Mouse (Mus musculus) left cerebral cortex, adult 2 months (tissue): ENCODE results near the gene Fam209. TPM values are rescaled to one million over a fixed set of nuclear protein-coding genes. Genes with fewer than 3 reads are reported as not detected.

Source experiments
- DNase-seq, 2 experiments: peaks; one replicate each; pipeline ENCODE4 v3.0.0; 2021 to 2022; ENCODE audit warnings: low spot score in 2 of 2, mixed read lengths in 1 of 2; ENCODE audit errors: extremely low spot score in 1 of 2
- H3K27ac ChIP-seq: fragments of 200-600 bp; 2 replicates; pipeline ENCODE4 v1.8.1; 2022
- H3K4me3 ChIP-seq: fragments of 200-600 bp; 2 replicates; pipeline ENCODE4 v1.8.1; 2022
- CTCF ChIP-seq: fragments of 200-600 bp; IDR thresholded peaks from 2 replicates; pipeline ENCODE4 v1.8.1; 2022; ENCODE audit warnings: antibody characterized with exemption, mild to moderate bottlenecking, moderate library complexity
- intact Hi-C: fragments of 180-260 bp; cut with DNase I; formaldehyde crosslinking; loops from one replicate; pipeline ENCODE4 v1.15.1; 2025
- total RNA-seq, 2 experiments: library from RNA; stranded (reverse); gene quantifications; 2 replicates each; pipeline ENCODE4 v1.2.3; 2021

Fam209 gene
- total RNA-seq, 2 experiments from 2014 or later: 0.52 TPM; not detected in 1

DNA sequence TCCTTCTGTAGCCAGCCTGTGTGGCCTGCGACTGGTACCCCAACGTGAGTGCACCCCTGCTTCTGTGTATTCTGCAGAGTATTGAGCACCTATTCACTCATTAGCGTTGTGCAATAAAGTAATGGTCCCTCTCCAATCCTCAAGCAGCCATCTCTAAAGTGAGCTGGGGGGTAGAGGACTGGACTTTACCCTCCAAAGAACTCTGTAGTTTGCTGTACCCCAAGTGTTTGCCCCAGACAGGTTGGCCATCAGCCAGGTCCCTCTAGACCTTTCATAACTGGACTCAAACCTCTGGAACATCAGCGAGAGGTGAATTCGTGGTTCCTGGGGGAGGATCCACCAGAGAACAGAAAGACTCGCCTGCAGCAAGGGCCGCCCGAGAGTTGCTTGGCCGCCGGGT, 19.9 kb upstream of the Fam209 start:
- intact Hi-C loops: no loop called here

DNA sequence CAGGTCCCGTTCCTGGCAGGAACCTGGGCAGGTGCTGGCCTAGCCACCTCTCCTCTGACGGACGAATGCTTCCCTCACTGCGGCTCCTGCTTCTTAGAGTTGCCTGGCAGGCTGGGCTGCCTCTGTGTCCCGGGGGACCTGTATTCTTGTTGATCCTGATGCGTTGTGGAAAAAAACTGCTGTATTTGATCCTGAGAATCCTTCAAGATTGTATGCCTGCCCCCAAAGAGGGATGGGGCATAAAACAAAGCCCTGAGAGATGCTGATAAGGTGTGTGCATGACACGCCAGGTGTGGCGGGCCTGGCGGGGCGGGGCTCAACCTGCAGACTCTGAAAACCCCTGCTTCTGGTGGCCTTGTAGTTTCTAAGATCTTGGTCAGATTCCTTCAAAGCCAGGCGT, 13.8 kb upstream of the Fam209 start, which contains the start of gene Gcnt7:
TSS of gene Gcnt7 (minus strand) at position 101 of the 400 bp plus-strand sequence.
- no peak for TF ChIP-seq CTCF
- intact Hi-C loops: no loop called here
- Histone ChIP-seq H3K4me3 (no peak within 1 kb of the TSS), H3K27ac (no peak within 1 kb of the TSS)
- no peak for DNase-seq

More for the DNA sequence above, 19.9 kb upstream of the Fam209 start:
- TF ChIP-seq CTCF: no peak
- no peak for DNase-seq
- no peak overlapping the region for H3K4me3 ChIP-seq
- H3K27ac ChIP-seq: no peak overlapping the region

- H3K27ac ChIP-seq: no peak overlapping the region
- no peak for DNase-seq
- TF ChIP-seq CTCF: no peak
- intact Hi-C loops: no loop called here
- no peak overlapping the region for H3K4me3 ChIP-seq
Observed at GRCm38 (mm10) chr2:172460647-172461046, 11.7 kb upstream of the Fam209 start.

- DNase-seq: no peak
- H3K27ac ChIP-seq: no peak overlapping the region
- intact Hi-C loops: no loop called here
- no peak for TF ChIP-seq CTCF
- no peak overlapping the region for H3K4me3 ChIP-seq
Observed at GRCm38 (mm10) chr2:172462813-172463212, 9.5 kb upstream of the Fam209 start.

DNA sequence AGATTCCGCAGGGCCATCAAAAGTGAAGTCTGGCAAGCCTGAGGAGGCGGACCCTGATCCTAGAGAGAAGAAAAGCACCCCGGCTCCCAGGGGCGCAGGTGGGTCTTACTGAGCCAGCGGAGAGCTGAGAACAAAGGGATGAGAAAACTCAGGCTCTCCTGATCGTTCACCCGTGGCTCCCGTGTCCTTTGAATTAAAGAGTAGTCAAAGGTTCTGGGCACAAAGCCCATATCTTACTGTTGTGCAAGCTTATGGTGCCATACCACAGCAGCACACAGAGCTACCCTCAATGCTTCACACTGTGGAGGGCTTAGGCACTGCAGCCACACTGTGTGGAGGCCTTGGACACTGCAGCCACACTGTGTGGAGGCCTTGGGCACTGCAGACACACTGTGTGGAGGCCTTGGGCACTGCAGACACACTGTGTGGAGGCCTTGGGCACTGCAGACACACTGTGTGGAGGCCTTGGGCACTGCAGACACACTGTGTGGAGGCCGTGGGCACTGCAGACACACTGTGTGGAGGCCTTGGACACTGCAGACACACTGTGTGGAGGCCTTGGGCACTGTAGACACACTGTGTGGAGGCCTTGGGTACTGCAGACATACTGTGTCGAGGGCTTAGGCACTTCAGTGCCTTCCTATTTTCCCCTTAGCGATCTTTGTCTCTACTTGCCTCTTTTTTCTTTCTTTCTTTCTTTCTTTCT, 5.7 kb upstream of the Fam209 start:
- intact Hi-C loops: no loop called here
- Histone ChIP-seq H3K27ac (no peak overlapping the region), H3K4me3 (no peak overlapping the region)
- no peak for TF ChIP-seq CTCF
- no peak for DNase-seq

DNA sequence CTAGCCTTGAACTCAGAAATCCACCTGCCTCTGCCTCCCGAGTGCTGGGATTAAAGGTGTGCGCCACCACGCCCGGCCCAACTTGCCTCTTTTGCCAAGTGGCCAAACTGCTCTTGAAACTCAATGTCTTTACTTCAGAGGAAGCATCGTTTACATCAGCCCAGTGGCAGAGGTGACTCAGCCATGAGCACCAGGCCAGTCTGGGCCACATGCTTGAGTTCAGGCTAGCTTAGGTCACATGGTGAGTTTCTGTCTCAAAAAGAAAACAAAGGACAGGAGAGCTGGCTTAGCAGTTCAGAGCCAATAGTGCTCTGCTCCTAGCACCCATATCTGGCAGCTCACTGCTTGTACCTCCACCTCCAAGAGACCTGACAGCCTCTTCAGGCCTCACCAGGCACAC, 5.1 kb upstream of the Fam209 start:
- Histone ChIP-seq H3K27ac (no peak overlapping the region), H3K4me3 (no peak overlapping the region)
- DNase-seq: no peak
- no peak for TF ChIP-seq CTCF
- intact Hi-C loops: no loop called here

GRCm38 (mm10) chr2:172468346-172468819, 3.9 kb upstream of the Fam209 start:
- TF ChIP-seq CTCF: no peak

DNA sequence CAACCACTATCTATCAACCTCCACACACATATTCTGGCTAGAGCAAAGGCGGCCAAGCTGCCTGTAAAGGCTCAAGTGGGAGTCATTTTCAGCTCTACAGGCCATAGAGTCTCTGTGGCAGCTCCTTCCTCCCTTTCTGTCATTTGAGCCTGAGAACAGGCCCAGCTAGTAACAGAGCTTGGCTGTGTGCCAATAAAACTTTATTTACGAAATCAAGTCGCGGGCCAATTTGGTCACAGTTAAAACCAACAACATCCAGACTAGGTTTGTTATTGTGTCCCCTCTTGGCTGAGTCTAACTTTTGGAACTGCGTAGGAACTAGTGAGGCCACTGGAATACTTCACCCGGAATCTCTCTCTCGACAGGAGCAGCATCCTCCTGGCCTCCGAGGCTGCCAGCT, 1.3 kb downstream of the Fam209 start:
- DNase-seq: no peak
- intact Hi-C loops: no loop called here
- no peak overlapping the region for H3K27ac ChIP-seq
- TF ChIP-seq CTCF: no peak
- no peak overlapping the region for H3K4me3 ChIP-seq

More at GRCm38 (mm10) chr2:172468346-172468819, 3.9 kb upstream of the Fam209 start:
- Histone ChIP-seq H3K4me3 (no peak overlapping the region), H3K27ac (no peak overlapping the region)
- no peak for DNase-seq
- intact Hi-C loops: no loop called here

DNA sequence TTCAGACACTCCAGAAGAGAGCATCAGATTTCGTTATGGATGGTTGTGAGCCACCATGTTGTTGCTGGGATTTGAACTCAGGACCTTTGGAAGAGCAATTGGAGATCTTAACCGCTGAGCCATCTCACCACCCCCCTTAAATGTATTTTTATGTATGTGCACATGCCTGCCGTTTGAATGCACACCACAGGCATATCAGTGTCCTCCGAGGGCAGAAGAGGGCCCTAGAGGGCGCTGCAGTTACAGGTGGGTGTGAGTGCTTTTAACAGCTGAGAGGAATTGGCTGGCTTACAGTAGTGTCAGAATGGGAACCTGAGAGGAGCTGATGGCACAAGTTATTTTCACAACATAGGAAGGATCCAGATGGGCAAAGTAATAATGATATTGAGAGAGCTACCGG, 2.6 kb downstream of the Fam209 start:
- H3K27ac ChIP-seq: no peak overlapping the region
- no peak for DNase-seq
- peak; percentile 27 for TF ChIP-seq CTCF
- intact Hi-C loops: loop anchor here (5.0 kb wide), 1 partner anchor 612 kb away; no protein-coding TSS in a partner anchor
- H3K4me3 ChIP-seq: no peak overlapping the region

- intact Hi-C loops: loop anchor here (5.0 kb wide), 1 partner anchor 611 kb away; no protein-coding TSS in a partner anchor
- no peak for TF ChIP-seq CTCF
- no peak overlapping the region for H3K4me3 ChIP-seq
- H3K27ac ChIP-seq: no peak overlapping the region
- DNase-seq: no peak
Observed at GRCm38 (mm10) chr2:172476707-172477260, 4.5 kb downstream of the Fam209 start.

- no peak for DNase-seq
- intact Hi-C loops: loop anchor here (5.0 kb wide), 1 partner anchor 610 kb away; no protein-coding TSS in a partner anchor
- Histone ChIP-seq H3K27ac (no peak overlapping the region), H3K4me3 (no peak overlapping the region)
- no peak for TF ChIP-seq CTCF
Observed at GRCm38 (mm10) chr2:172477350-172477749, 5.0 kb downstream of the Fam209 start.

GRCm38 (mm10) chr2:172477860-172478259, 5.5 kb downstream of the Fam209 start:
- TF ChIP-seq CTCF: peak; percentile 76
- no peak overlapping the region for H3K27ac ChIP-seq
- DNase-seq: peak; percentile 41 to 48
- intact Hi-C loops: loop anchor here (1.0 to 5.0 kb wide), 4 partner anchors 295 to 609 kb away; no protein-coding TSS in a partner anchor
- H3K4me3 ChIP-seq: no peak overlapping the region
